Mouse (Mus musculus): Measurements from ENCODE around the gene Lmtk2.

DNA sequence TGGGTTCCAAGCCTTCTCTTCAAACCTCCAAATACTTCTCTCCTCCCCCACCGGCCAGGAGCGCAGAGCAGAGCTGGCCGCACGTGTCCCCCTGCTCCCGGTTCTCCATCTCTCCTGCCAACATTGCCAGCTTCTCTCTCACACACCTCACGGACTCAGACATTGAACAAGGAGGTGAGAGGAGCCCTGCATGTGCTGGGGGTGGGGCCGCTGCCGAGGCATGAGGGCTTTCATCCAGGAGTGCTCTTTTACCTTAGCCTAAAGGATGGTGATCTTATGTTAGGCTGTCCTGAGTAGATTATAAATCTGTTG, 83.0 kb downstream of the Lmtk2 start:
- TF ChIP-seq CTCF (IDR thresholded peaks at IDR 0.05; ENCODE audit: extremely low read depth, insufficient read depth, low read length): no peak
- TF ChIP-seq POLR2A (IDR thresholded peaks at IDR 0.05; ENCODE audit: extremely low read depth, insufficient read depth, low read length): no peak

Data from cortical plate, adult 2 months (tissue).